Mouse (Mus musculus) hindbrain, embryonic 14.5 days (tissue): ENCODE data around the gene Asb16. TPM values are rescaled to one million over a fixed set of nuclear protein-coding genes. Genes with fewer than 3 reads are reported as not detected.

Experiments used
- ATAC-seq: fragments of 200-750 bp; cut with Nextera tagmentation; 2 replicates; pipeline ENCODE4 v1.8.0; 2017; ENCODE audit warnings: moderate number of reproducible peaks, mild to moderate bottlenecking, moderate TSS enrichment, moderate library complexity; ENCODE audit not compliant: low FRiP score
- DNase-seq: peaks from one replicate; pipeline ENCODE4 v3.0.0-alpha.2; 2015; ENCODE audit warnings: low spot score
- H3K27ac ChIP-seq: fragments of 300-500 bp; sonication (generic); 2 replicates; pipeline ENCODE4 v1.5.1; 2014; ENCODE audit warnings: mild to moderate bottlenecking, moderate library complexity
- H3K27me3 ChIP-seq: fragments of 300-500 bp; sonication (generic); 2 replicates; pipeline ENCODE4 v1.6.1; 2014; ENCODE audit warnings: mild to moderate bottlenecking, low read length, mixed read lengths; ENCODE audit not compliant: control insufficient read depth, insufficient read depth
- H3K36me3 ChIP-seq: fragments of 300-500 bp; sonication (generic); replicated peaks from 2 replicates; pipeline ENCODE4 v1.6.1; 2014; ENCODE audit not compliant: control insufficient read depth, insufficient read depth
- H3K4me1 ChIP-seq: fragments of 300-500 bp; sonication (generic); replicated peaks from 2 replicates; pipeline ENCODE4 v1.6.1; 2014; ENCODE audit warnings: antibody characterized with exemption, low read length, mixed read lengths; ENCODE audit not compliant: control insufficient read depth, insufficient read depth
- H3K4me2 ChIP-seq: fragments of 300-500 bp; sonication (generic); replicated peaks from 2 replicates; pipeline ENCODE4 v1.6.1; 2014; ENCODE audit warnings: mild to moderate bottlenecking, moderate library complexity
- H3K4me3 ChIP-seq: fragments of 300-500 bp; sonication (generic); replicated peaks from 2 replicates; pipeline ENCODE4 v1.5.1; 2014; ENCODE audit warnings: mild to moderate bottlenecking, low read length
- H3K9ac ChIP-seq: fragments of 300-500 bp; sonication (generic); 2 replicates; pipeline ENCODE4 v1.6.1; 2014
- H3K9me3 ChIP-seq: fragments of 300-500 bp; sonication (generic); 2 replicates; pipeline ENCODE4 v1.6.1; 2016; ENCODE audit warnings: low read length; ENCODE audit not compliant: control insufficient read depth
- WGBS: fragments of 180-500 bp; shearing (Covaris S2); extraction: QIAGEN DNeasy Blood & Tissue Kit; methylation state at CpG from one replicate; pipeline ENCODE4 v1.1.7; 2014; 5-methylcytosine and 5-hydroxymethylcytosine counted together
- microRNA-seq: library from miRNA; unstranded; fragments of <30 nt; microRNA quantifications from one replicate; pipeline ENCODE4, GENCODE M21; 2016
- polyA plus RNA-seq: library from polyadenylated mRNA; unstranded; fragments of >200 nt; fragmentation: Nextera tagmentation; extraction: Ambion mirVana; gene quantifications from 2 replicates; pipeline ENCODE4 v1.2.1, GENCODE M21; 2014

Gene Asb16
- polyA plus RNA-seq, 1 experiment from 2014 or later, result 0.07 TPM

DNA sequence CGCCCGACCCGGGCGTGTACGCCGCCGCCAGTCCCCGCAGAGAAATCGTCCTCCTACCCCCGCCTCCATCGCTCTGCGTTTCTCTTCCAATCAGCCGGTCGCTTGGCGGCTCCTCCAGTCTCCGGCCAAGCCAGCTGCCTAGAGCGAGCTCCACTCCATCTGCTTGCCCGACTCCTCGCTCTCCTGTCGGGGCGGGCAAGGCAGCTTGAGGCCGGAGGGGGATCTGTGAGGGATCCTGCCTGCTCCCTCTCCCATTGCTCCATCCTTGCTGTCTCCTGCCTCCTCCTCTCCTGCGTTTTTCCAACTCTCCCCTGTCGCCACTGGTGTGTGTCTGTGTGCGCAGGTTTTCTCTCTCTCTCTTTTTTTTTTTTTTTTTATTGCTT lies 50.9 kb downstream of the Asb16 start, which contains the start of gene Ubtf:
Ubtf (minus strand) TSS at position 333 of the 383 bp plus-strand sequence.
- H3K4me3 ChIP-seq, result peak within 1 kb of the TSS; percentile 95
- DNase-seq, result peak; percentile 77
- peaks cover 12% of the 10 kb centered on the region for H3K4me1 ChIP-seq
- H3K36me3 ChIP-seq, result peaks cover 13% of the 10 kb centered on the region
- H3K9ac ChIP-seq, result peak within 1 kb of the TSS; percentile 99
- no peaks in the 10 kb centered on the region for H3K27me3 ChIP-seq
- under 1% methylated on average over 25 of the region's 25 CpGs for WGBS
- H3K4me2 ChIP-seq, result peak within 1 kb of the TSS; percentile 91
- no peaks in the 10 kb centered on the region for H3K9me3 ChIP-seq
- peak within 1 kb of the TSS; percentile 99 for H3K27ac ChIP-seq
- ATAC-seq, result peak; percentile 60

GRCm38 (mm10) chr11:102319941-102320685 lies 51.6 kb downstream of the Asb16 start:
- no peaks in the 10 kb centered on the region for H3K9me3 ChIP-seq
- ATAC-seq (peak; percentile 35), DNase-seq (peak; percentile 86)
- peaks cover 6% of the 10 kb centered on the region; the same call in 1 of the 2 replicates for H3K36me3 ChIP-seq
- peak overlapping the region; percentile 91 for H3K4me2 ChIP-seq
- peak overlapping the region; percentile 99 for H3K9ac ChIP-seq
- under 1% methylated on average over 38 of the region's 38 CpGs for WGBS
- peaks cover 12% of the 10 kb centered on the region for H3K4me1 ChIP-seq
- no peaks in the 10 kb centered on the region for H3K27me3 ChIP-seq
- H3K4me3 ChIP-seq, result peak overlapping the region; percentile 95
- peak overlapping the region; percentile 99 for H3K27ac ChIP-seq

DNA sequence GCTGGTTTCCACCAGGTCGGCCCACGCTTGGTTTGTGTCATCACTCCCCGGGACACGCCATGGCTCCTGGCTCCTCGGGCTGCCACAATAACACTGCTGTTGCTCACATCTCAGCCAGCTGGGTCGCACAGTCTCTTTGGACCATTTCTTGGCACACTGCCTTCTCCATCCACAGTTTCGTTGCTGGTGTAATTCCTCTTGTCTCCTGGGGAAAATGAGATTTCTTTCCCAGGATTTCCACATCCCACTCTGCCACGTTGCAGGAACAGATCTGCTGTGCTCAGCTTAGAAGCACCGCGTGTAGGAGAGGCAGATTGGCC lies 52.1 kb downstream of the Asb16 start:
- 3% methylated on average over 10 of the region's 10 CpGs for WGBS
- Histone ChIP-seq H3K4me1 (peaks cover 12% of the 10 kb centered on the region), H3K9me3 (no peaks in the 10 kb centered on the region), H3K36me3 (0 out of 2 replicates have a peak, but pooled peaks cover under 1% of the 10 kb centered on the region), H3K4me3 (peak overlapping the region; percentile 95), H3K9ac (peak overlapping the region; percentile 99), H3K4me2 (peak overlapping the region; percentile 91), H3K27me3 (no peaks in the 10 kb centered on the region), H3K27ac (peak overlapping the region; percentile 99)
- DNase-seq (peak; percentile 78), ATAC-seq (peak; percentile 12; the same call in 1 of the 2 replicates)

DNA sequence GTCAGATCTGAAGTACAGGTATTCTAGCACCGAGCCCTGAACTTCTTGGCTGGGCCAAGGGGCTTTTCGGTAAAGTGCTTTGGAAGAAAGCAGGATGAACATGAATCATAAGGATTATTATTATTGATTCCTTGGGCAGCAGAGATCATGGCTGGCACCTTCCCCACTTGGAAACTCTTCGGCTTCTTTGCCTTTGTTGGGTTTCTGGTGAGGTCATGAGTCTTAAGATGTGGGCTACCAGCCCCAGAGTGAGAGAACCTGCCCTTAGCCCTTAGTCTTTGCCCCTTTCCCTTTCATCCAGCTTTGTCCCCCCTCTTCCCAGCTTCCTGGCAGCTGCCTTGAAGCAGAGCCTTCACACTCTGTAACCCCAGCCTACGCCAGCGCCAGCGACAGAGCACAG lies 53.4 kb downstream of the Asb16 start:
- no peaks in the 10 kb centered on the region for H3K27me3 ChIP-seq
- 83% methylated on average over 6 of the region's 6 CpGs for WGBS
- no peak overlapping the region for H3K9ac ChIP-seq
- no peak for DNase-seq
- H3K4me3 ChIP-seq, result no peak overlapping the region
- H3K27ac ChIP-seq, result no peak overlapping the region
- H3K36me3 ChIP-seq, result no peaks in the 10 kb centered on the region
- H3K9me3 ChIP-seq, result no peaks in the 10 kb centered on the region
- H3K4me1 ChIP-seq, result peaks cover 7% of the 10 kb centered on the region; the same call in 1 of the 2 replicates
- H3K4me2 ChIP-seq, result no peak overlapping the region
- no peak for ATAC-seq

GRCm38 (mm10) chr11:102323516-102323915 lies 55.0 kb downstream of the Asb16 start:
- DNase-seq (no peak), ATAC-seq (no peak)
- Histone ChIP-seq H3K27me3 (no peaks in the 10 kb centered on the region), H3K4me3 (no peak overlapping the region), H3K4me1 (peaks cover 7% of the 10 kb centered on the region; the same call in 1 of the 2 replicates), H3K4me2 (no peak overlapping the region), H3K9ac (no peak overlapping the region), H3K9me3 (no peaks in the 10 kb centered on the region), H3K36me3 (no peaks in the 10 kb centered on the region), H3K27ac (no peak overlapping the region)
- WGBS, result 70% methylated on average over 1 of the region's 1 CpGs

DNA sequence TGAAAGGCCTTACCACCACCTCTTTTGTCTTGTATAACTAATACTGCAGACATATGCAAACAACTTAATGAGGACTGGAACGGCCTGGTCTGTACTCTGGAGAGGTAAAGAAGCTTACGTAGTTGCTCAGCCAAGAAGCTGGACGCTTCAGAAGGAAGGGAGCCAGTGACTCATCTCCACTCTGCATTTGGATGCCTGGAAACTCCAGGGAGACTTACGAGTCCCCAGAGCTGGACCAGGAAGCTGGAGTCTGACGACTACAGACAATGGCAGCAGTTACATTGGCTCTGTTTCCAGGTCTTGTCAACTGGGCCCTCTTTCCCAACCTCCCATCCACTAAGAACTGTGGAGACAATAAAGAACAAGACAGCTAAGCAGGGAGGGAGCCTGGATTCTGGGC lies 58.7 kb downstream of the Asb16 start:
- Histone ChIP-seq H3K4me2 (no peak overlapping the region), H3K4me1 (no peaks in the 10 kb centered on the region), H3K27ac (no peak overlapping the region), H3K36me3 (no peaks in the 10 kb centered on the region), H3K27me3 (no peaks in the 10 kb centered on the region), H3K4me3 (no peak overlapping the region), H3K9ac (no peak overlapping the region), H3K9me3 (no peaks in the 10 kb centered on the region)
- no peak for DNase-seq
- ATAC-seq, result no peak
- 62% methylated on average over 5 of the region's 5 CpGs for WGBS

DNA sequence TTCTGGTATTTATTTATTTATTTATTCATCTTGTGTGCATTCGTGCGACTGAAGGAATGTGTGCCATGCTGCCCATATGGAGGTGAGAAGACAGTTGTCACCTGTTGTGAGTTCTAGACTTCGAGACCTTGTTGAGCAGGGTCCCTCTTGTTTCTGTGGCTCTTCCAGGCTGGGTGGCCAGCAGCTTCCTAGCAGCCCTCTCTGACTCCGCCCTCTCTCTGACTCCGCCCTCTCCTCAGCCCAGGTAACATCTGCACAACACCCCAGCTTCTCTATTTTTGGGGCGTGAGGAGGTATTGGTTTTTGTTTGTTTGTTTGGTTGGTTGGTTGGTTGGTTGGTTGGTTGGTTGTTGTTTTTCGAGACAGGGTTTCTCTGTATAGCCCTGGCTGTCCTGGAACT lies 59.3 kb downstream of the Asb16 start:
- no peak for DNase-seq
- 79% methylated on average over 7 of the region's 7 CpGs for WGBS
- H3K4me3 ChIP-seq, result no peak overlapping the region

More for the DNA sequence above, 59.3 kb downstream of the Asb16 start:
- Histone ChIP-seq H3K27ac (no peak overlapping the region), H3K4me1 (no peaks in the 10 kb centered on the region), H3K27me3 (no peaks in the 10 kb centered on the region), H3K9ac (no peak overlapping the region), H3K36me3 (no peaks in the 10 kb centered on the region), H3K4me2 (no peak overlapping the region), H3K9me3 (no peaks in the 10 kb centered on the region)
- ATAC-seq, result no peak

Small RNAs within 50 kb of the gene (microRNA-seq; reads per million reads assigned to microRNA genes)
- gene Mir8101, result 0.97 reads per million

Other genes with a start within 250 kb of the Asb16 start
- gene Mpp3, start 240.3 kb upstream of the Asb16 start, polyA plus RNA-seq, result 53.5 and 57.2 TPM in 2 replicates
- gene Cd300lg, start 227.2 kb upstream of the Asb16 start, polyA plus RNA-seq, result 0.27 TPM in 1 of 2 replicates, not detected in the other
- gene Mpp2, start 180.2 kb upstream of the Asb16 start, polyA plus RNA-seq, result 24.3 and 24.6 TPM in 2 replicates
- not detected in 2 replicates for gene Ppy, start 167.4 kb upstream of the Asb16 start, polyA plus RNA-seq
- gene Pyy, start 160.9 kb upstream of the Asb16 start, polyA plus RNA-seq, result 4.3 and 4.4 TPM in 2 replicates
- gene Nags, start 123.2 kb upstream of the Asb16 start, polyA plus RNA-seq, result 0.09 TPM in 1 of 2 replicates, not detected in the other
- 32.7 and 35.0 TPM in 2 replicates for gene Tmem101, start 112.3 kb upstream of the Asb16 start, polyA plus RNA-seq
- gene Lsm12, start 83.4 kb upstream of the Asb16 start, polyA plus RNA-seq, result 78.6 and 81.9 TPM in 2 replicates
- gene G6pc3, start 79.1 kb upstream of the Asb16 start, polyA plus RNA-seq, result 39.9 and 42.3 TPM in 2 replicates
- 40.7 and 50.8 TPM in 2 replicates for gene Hdac5, start 38.6 kb upstream of the Asb16 start, polyA plus RNA-seq
- 1.8 and 2.9 TPM in 2 replicates for gene BC030867, start 19.9 kb upstream of the Asb16 start, polyA plus RNA-seq
- 74.3 and 77.8 TPM in 2 replicates for gene Tmub2, start 16.2 kb downstream of the Asb16 start, polyA plus RNA-seq
- 37.3 and 37.5 TPM in 2 replicates for gene Atxn7l3, start 27.9 kb downstream of the Asb16 start, polyA plus RNA-seq
- gene Ubtf, start 51.0 kb downstream of the Asb16 start, polyA plus RNA-seq, result 70.0 and 76.0 TPM in 2 replicates
- gene Slc4a1, start 97.5 kb downstream of the Asb16 start, polyA plus RNA-seq, result 1.6 and 3.3 TPM in 2 replicates
- gene Rundc3a, start 124.7 kb downstream of the Asb16 start, polyA plus RNA-seq, result 106 TPM in 2 replicates
- gene Slc25a39, start 139.2 kb downstream of the Asb16 start, polyA plus RNA-seq, result 154 and 157 TPM in 2 replicates
- 52.4 and 63.6 TPM in 2 replicates for gene Grn, start 161.6 kb downstream of the Asb16 start, polyA plus RNA-seq
- gene Fam171a2, start 178.9 kb downstream of the Asb16 start, polyA plus RNA-seq, result 30.9 and 40.4 TPM in 2 replicates
- 5.0 and 8.4 TPM in 2 replicates for gene Itga2b, start 201.4 kb downstream of the Asb16 start, polyA plus RNA-seq